In genomic region chr2:104711585-104712485, GRCm38 (mm10) we compare ENCODE assay signal across 8 mouse cellular contexts. TPM values are rescaled to one million over a fixed set of nuclear protein-coding genes. Genes with fewer than 3 reads are reported as not detected.
A peak's percentile ranks its signal among the peaks of the same experiment; 100 is the strongest.
DNase-seq lines count a peak whose midpoint lies in the region; ATAC-seq and TF ChIP-seq lines count a peak whose summit lies in the region.

Tcp11l1 (minus strand) TSS chr2:104712169.

- H3K9me3 ChIP-seq in MEL (replicated peaks; ENCODE audit: insufficient read depth, low read length), result no peaks in the 10 kb centered on the region
- H3K9me3 ChIP-seq in hindbrain, embryonic 10.5 days, result no peaks in the 10 kb centered on the region
- no peaks in the 10 kb centered on the region for H3K9me3 ChIP-seq in lung, postnatal 0 days (ENCODE audit: low read length)

- peak within 1 kb of the TSS; percentile 98 for H3K9ac ChIP-seq in MEL (ENCODE audit: control insufficient read depth, low read depth, low read length, poor library complexity, severe bottlenecking)
- peak within 1 kb of the TSS; percentile 50 for H3K9ac ChIP-seq in lung, postnatal 0 days (replicated peaks; ENCODE audit: low read depth)

- peak; percentile 78 for DNase-seq in MEL (ENCODE audit: low read depth, low spot score)
- peak; percentile 74 to 84 for DNase-seq in cerebellum, adult 2 months
- DNase-seq in frontal cortex, adult 2 months (ENCODE audit: extremely low spot score in 1 of 2, low spot score in 1 of 2), result peak; percentile 26 to 60
- peak; percentile 72 for DNase-seq in hindbrain, embryonic 10.5 days (ENCODE audit: low spot score)
- DNase-seq in layer of hippocampus, postnatal 14 days (ENCODE audit: low spot score in 2 of 2), result peak; percentile 66 to 78
- peak; percentile 59 for DNase-seq in lung, postnatal 0 days (ENCODE audit: low spot score)
- DNase-seq in ovary, postnatal 14 days (ENCODE audit: low spot score), result peak; percentile 49
- peak; percentile 29 for DNase-seq in thymus, postnatal 36 days

- under 1% methylated on average over 97 of the region's 99 CpGs for WGBS in cerebellum, adult 2 months
- under 1% methylated on average over 98 of the region's 99 CpGs for WGBS in hindbrain, embryonic 10.5 days
- under 1% methylated on average over 76 of the region's 99 CpGs for WGBS in lung, postnatal 0 days

- ATAC-seq in lung, postnatal 0 days, result peak; percentile 93

- peaks cover 13 to 14% of the 10 kb centered on the region in 2 experiments; a peak in 3 of 4 replicates for H3K4me1 ChIP-seq in MEL (ENCODE audit: control insufficient read depth in 1 of 2, insufficient read depth in 2 of 2, low read length in 2 of 2)
- H3K4me1 ChIP-seq in cerebellum, adult 2 months (ENCODE audit: control insufficient read depth, insufficient read depth, low read length), result peaks cover 8% of the 10 kb centered on the region
- peaks cover 39% of the 10 kb centered on the region for H3K4me1 ChIP-seq in hindbrain, embryonic 10.5 days (replicated peaks)
- H3K4me1 ChIP-seq in lung, postnatal 0 days (ENCODE audit: insufficient read depth, low read depth, low read length), result no peaks in the 10 kb centered on the region

- TF ChIP-seq POLR2A in MEL (IDR thresholded peaks at IDR 0.05; ENCODE audit: control insufficient read depth in 1 of 2, insufficient read depth in 1 of 2, low read depth in 1 of 2, low read length in 2 of 2, poor library complexity in 1 of 2), result peak; percentile 46 to 81; a peak in 3 of 4 replicates
- TF ChIP-seq POLR2A in cerebellum, adult 2 months (IDR thresholded peaks at IDR 0.05; ENCODE audit: borderline replicate concordance, insufficient read depth, low read length), result peak; percentile 58; the same call in 1 of the 2 replicates

- no peak for TF ChIP-seq CTCF in MEL (IDR thresholded peaks at IDR 0.05 in 2 of 3, conservative IDR thresholded peaks at IDR 0.05 in 1 of 3; ENCODE audit: control insufficient read depth in 1 of 3, insufficient read depth in 1 of 3, low read depth in 2 of 3, low read length in 3 of 3, poor library complexity in 1 of 3, severe bottlenecking in 1 of 3)
- TF ChIP-seq CTCF in cerebellum, adult 2 months (IDR thresholded peaks at IDR 0.05; ENCODE audit: borderline replicate concordance, insufficient read depth, low read depth, low read length), result no peak
- TF ChIP-seq CTCF in lung, postnatal 0 days (IDR thresholded peaks at IDR 0.05), result no peak

- no peak for TF ChIP-seq RAD21 in MEL (IDR thresholded peaks at IDR 0.05; ENCODE audit: low read depth, low read length)

- no peaks in the 10 kb centered on the region for H3K27me3 ChIP-seq in MEL (ENCODE audit: control insufficient read depth in 1 of 2, insufficient read depth in 2 of 2, low read length in 2 of 2)
- no peaks in the 10 kb centered on the region for H3K27me3 ChIP-seq in cerebellum, adult 2 months (ENCODE audit: control insufficient read depth, insufficient read depth, low read length)
- peaks cover 9% of the 10 kb centered on the region for H3K27me3 ChIP-seq in hindbrain, embryonic 10.5 days (ENCODE audit: insufficient read depth, poor library complexity, severe bottlenecking)
- H3K27me3 ChIP-seq in lung, postnatal 0 days (replicated peaks; ENCODE audit: insufficient read depth, low read length), result no peaks in the 10 kb centered on the region

- peaks cover 0 to 13% of the 10 kb centered on the region in 2 experiments; a peak in 2 of 4 replicates for H3K36me3 ChIP-seq in MEL (ENCODE audit: control insufficient read depth in 1 of 2, insufficient read depth in 2 of 2, low read length in 2 of 2)
- H3K36me3 ChIP-seq in hindbrain, embryonic 10.5 days, result peaks cover 12% of the 10 kb centered on the region; the same call in 1 of the 2 replicates
- no peaks in the 10 kb centered on the region for H3K36me3 ChIP-seq in lung, postnatal 0 days (ENCODE audit: insufficient read depth, low read length)

- H3K4me3 ChIP-seq in MEL (ENCODE audit: control insufficient read depth in 1 of 2, insufficient read depth in 1 of 2, low read depth in 2 of 2, low read length in 2 of 2), result peak within 1 kb of the TSS; percentile 96 to 98
- peak within 1 kb of the TSS; percentile 73 for H3K4me3 ChIP-seq in cerebellum, adult 2 months (replicated peaks; ENCODE audit: insufficient read depth, low read depth, low read length)
- peak within 1 kb of the TSS; percentile 89 for H3K4me3 ChIP-seq in hindbrain, embryonic 10.5 days
- H3K4me3 ChIP-seq in lung, postnatal 0 days (ENCODE audit: low read depth, low read length), result peak within 1 kb of the TSS; percentile 91

- TF ChIP-seq EP300 in MEL (IDR thresholded peaks at IDR 0.05; ENCODE audit: low read depth in 1 of 2, low read length in 2 of 2), result 0 out of 4 replicates have a peak, but pooled peaks of 1 of the 2 experiments have one; percentile 6
- TF ChIP-seq EP300 in lung, postnatal 0 days (IDR thresholded peaks at IDR 0.05), result no peak

- H3K4me2 ChIP-seq in lung, postnatal 0 days (replicated peaks; ENCODE audit: low read depth, low read length), result peak within 1 kb of the TSS; percentile 81

- peak within 1 kb of the TSS; percentile 82 for H3K27ac ChIP-seq in MEL (ENCODE audit: control insufficient read depth, low read depth, low read length)
- peak within 1 kb of the TSS; percentile 98 for H3K27ac ChIP-seq in cerebellum, adult 2 months (ENCODE audit: insufficient read depth, low read length)
- peak within 1 kb of the TSS; percentile 98 for H3K27ac ChIP-seq in hindbrain, embryonic 10.5 days
- no peak within 1 kb of the TSS for H3K27ac ChIP-seq in lung, postnatal 0 days (ENCODE audit: low read length)

- H3K79me2 ChIP-seq in MEL (ENCODE audit: control insufficient read depth, insufficient read depth, low read length, poor library complexity), result peaks cover 14% of the 10 kb centered on the region; the same call in 1 of the 2 replicates

TF ChIP-seq in MEL, 35 proteins besides CTCF, POLR2A, EP300 and RAD21 (continues in another document):
- 0 out of 2 replicates have a peak, but pooled peaks have one; percentile 12 for TF ChIP-seq MAZ (IDR thresholded peaks at IDR 0.05; ENCODE audit: low read depth, low read length)
- TF ChIP-seq MYC (IDR thresholded peaks at IDR 0.05; ENCODE audit: low read depth, low read length), result no peak
- TF ChIP-seq ZMIZ1 (IDR thresholded peaks at IDR 0.05; ENCODE audit: low read depth, low read length), result peak; percentile 26; the same call in 1 of the 2 replicates
- TF ChIP-seq TBP (IDR thresholded peaks at IDR 0.05; ENCODE audit: low read depth, low read length), result no peak; the same call in 1 of the 2 replicates
- TF ChIP-seq ZKSCAN1 (IDR thresholded peaks at IDR 0.05; ENCODE audit: low read depth, low read length), result no peak
- TF ChIP-seq ZC3H11A (IDR thresholded peaks at IDR 0.05; ENCODE audit: low read depth, low read length), result no peak
- no peak for TF ChIP-seq MYB (IDR thresholded peaks at IDR 0.05; ENCODE audit: low read depth, low read length)
- no peak for TF ChIP-seq GATA1 (IDR thresholded peaks at IDR 0.05; ENCODE audit: low read depth, low read length)
- TF ChIP-seq BHLHE40 (IDR thresholded peaks at IDR 0.05; ENCODE audit: borderline replicate concordance, low read depth, low read length), result no peak
- no peak for TF ChIP-seq MAFK (IDR thresholded peaks at IDR 0.05; ENCODE audit: borderline replicate concordance, low read depth, low read length)
- no peak for TF ChIP-seq E2F4 (IDR thresholded peaks at IDR 0.05; ENCODE audit: borderline replicate concordance, low read depth, low read length)
- TF ChIP-seq ELF1 (IDR thresholded peaks at IDR 0.05; ENCODE audit: low read depth, low read length), result 0 out of 2 replicates have a peak, but pooled peaks have one; percentile 19
- TF ChIP-seq TCF12 (IDR thresholded peaks at IDR 0.05; ENCODE audit: low read depth, low read length), result 0 out of 2 replicates have a peak, but pooled peaks have one; percentile 15
- no peak for TF ChIP-seq CHD2 (IDR thresholded peaks at IDR 0.05; ENCODE audit: low read length)
- TF ChIP-seq TAL1 (IDR thresholded peaks at IDR 0.05; ENCODE audit: low read length), result no peak
- no peak for TF ChIP-seq USF2 (IDR thresholded peaks at IDR 0.05; ENCODE audit: borderline replicate concordance in 1 of 2, insufficient read depth in 1 of 2, low read depth in 1 of 2, low read length in 2 of 2)
- TF ChIP-seq KAT2A (conservative IDR thresholded peaks at IDR 0.05; ENCODE audit: low read depth, low read length), result no peak; the same call in 1 of the 2 replicates
- TF ChIP-seq SMC3 (IDR thresholded peaks at IDR 0.05; ENCODE audit: low read depth, low read length), result no peak
- TF ChIP-seq USF1 (IDR thresholded peaks at IDR 0.05; ENCODE audit: low read depth, low read length), result no peak
- TF ChIP-seq RCOR1 (IDR thresholded peaks at IDR 0.05; ENCODE audit: low read depth, low read length), result 0 out of 2 replicates have a peak, but pooled peaks have one; percentile 23
- TF ChIP-seq JUND (IDR thresholded peaks at IDR 0.05; ENCODE audit: low read depth, low read length), result no peak
- no peak for TF ChIP-seq POLR2AphosphoS2 (IDR thresholded peaks at IDR 0.05; ENCODE audit: low read length)
- TF ChIP-seq CHD1 (IDR thresholded peaks at IDR 0.05; ENCODE audit: low read depth, low read length), result no peak
- TF ChIP-seq NRF1 (IDR thresholded peaks at IDR 0.05; ENCODE audit: insufficient read depth, low read depth, low read length, poor library complexity, severe bottlenecking), result peak; percentile 62
- no peak for TF ChIP-seq POLR2AphosphoS5 (IDR thresholded peaks at IDR 0.05; ENCODE audit: borderline replicate concordance, low read depth, low read length)
- TF ChIP-seq SIN3A (IDR thresholded peaks at IDR 0.05; ENCODE audit: low read length), result peak; percentile 52
- no peak for TF ChIP-seq ZNF384 (IDR thresholded peaks at IDR 0.05; ENCODE audit: low read depth, low read length)
- no peak for TF ChIP-seq MEF2A (IDR thresholded peaks at IDR 0.05; ENCODE audit: extremely low read depth, insufficient replicate concordance, low read depth, low read length, poor library complexity, severe bottlenecking)
- no peak for TF ChIP-seq UBTF (IDR thresholded peaks at IDR 0.05; ENCODE audit: borderline replicate concordance, insufficient read depth, low read depth, low read length)
- TF ChIP-seq HCFC1 (IDR thresholded peaks at IDR 0.05; ENCODE audit: low read depth, low read length), result peak; percentile 83
- TF ChIP-seq GABPA (IDR thresholded peaks at IDR 0.05; ENCODE audit: low read depth, low read length), result no peak

RNA-seq across cellular contexts. Expression of gene Tcp11l1, which starts in this region (rescaled TPM):
- total RNA-seq in MEL (2012; rRNA removed), result 26.7 and 28.6 TPM in 2 replicates
- polyA plus RNA-seq in MEL (2012; ENCODE audit: insufficient read depth in 1 of 2, insufficient read length in 2 of 2, low read depth in 1 of 2, low replicate concordance in 2 of 2, missing spikeins in 1 of 2), result 10 to 100 TPM in 1 of 2 experiments, not detected in 1; 22.1 TPM
- 27.7 and 29.5 TPM in 2 replicates for polyA plus RNA-seq in cerebellum, adult 2 months (2012; rRNA removed)
- polyA plus RNA-seq in frontal cortex, adult 2 months (2012; rRNA removed), result 14.6 and 17.5 TPM in 2 replicates
- polyA plus RNA-seq in hindbrain, embryonic 10.5 days (2016; fragmentation: Nextera tagmentation; extraction: Ambion mirVana), result 54.5 and 64.1 TPM in 2 replicates
- total RNA-seq in layer of hippocampus, postnatal 14 days (2021), result 10 to 100 TPM; 47.9 to 49.3 TPM
- 12.5 and 12.9 TPM in 2 replicates for polyA plus RNA-seq in lung, postnatal 0 days (2015; fragmentation: Nextera tagmentation; extraction: Ambion mirVana)

Comparison
In these comparisons a context has a peak if more than half of its experiments do, and no peak if none do; other contexts are left out.
1. DNase-seq: peak in every context shown above with its lines; median percentile 79 in cerebellum, adult 2 months; 78 in MEL; 72 in hindbrain, embryonic 10.5 days; 72 in layer of hippocampus, postnatal 14 days; 59 in lung, postnatal 0 days; 49 in ovary, postnatal 14 days; 43 in frontal cortex, adult 2 months; 29 in thymus, postnatal 36 days.